Mouse (Mus musculus) forebrain, embryonic 15.5 days (tissue): Measurements from ENCODE around the gene Kitl. TPM values are rescaled to one million over a fixed set of nuclear protein-coding genes. Genes with fewer than 3 reads are reported as not detected.

ENCODE experiments used
- ATAC-seq: fragments of 200-750 bp; cut with Nextera tagmentation; replicated peaks from 2 replicates; pipeline ENCODE4 v1.8.0; 2017; ENCODE audit warnings: mild to moderate bottlenecking, moderate TSS enrichment, moderate library complexity
- H3K27ac ChIP-seq: fragments of 300-500 bp; sonication (generic); replicated peaks from 2 replicates; pipeline ENCODE4 v1.5.1; 2015; ENCODE audit warnings: mild to moderate bottlenecking, inconsistent platforms
- H3K27me3 ChIP-seq: fragments of 300-500 bp; sonication (generic); 2 replicates; pipeline ENCODE4 v1.6.1; 2015; ENCODE audit warnings: inconsistent platforms
- H3K36me3 ChIP-seq: fragments of 300-500 bp; sonication (generic); 2 replicates; pipeline ENCODE4 v1.6.1; 2015; ENCODE audit warnings: mild to moderate bottlenecking, inconsistent platforms
- H3K4me1 ChIP-seq: fragments of 300-500 bp; sonication (generic); 2 replicates; pipeline ENCODE4 v1.6.1; 2015; ENCODE audit warnings: inconsistent platforms
- H3K4me2 ChIP-seq: fragments of 300-500 bp; sonication (generic); replicated peaks from 2 replicates; pipeline ENCODE4 v1.6.1; 2015; ENCODE audit warnings: mild to moderate bottlenecking, inconsistent platforms
- H3K4me3 ChIP-seq: fragments of 300-500 bp; sonication (generic); 2 replicates; pipeline ENCODE4 v1.5.1; 2015; ENCODE audit warnings: mild to moderate bottlenecking, inconsistent platforms
- H3K9ac ChIP-seq: fragments of 300-500 bp; sonication (generic); replicated peaks from 2 replicates; pipeline ENCODE4 v1.6.1; 2015; ENCODE audit warnings: mild to moderate bottlenecking, inconsistent platforms
- H3K9me3 ChIP-seq: fragments of 300-500 bp; sonication (generic); 2 replicates; pipeline ENCODE4 v1.6.1; 2016; ENCODE audit warnings: inconsistent platforms
- WGBS: fragments of 180-500 bp; shearing (Covaris S2); methylation state at CpG from one replicate; pipeline ENCODE4 v1.1.7; 2015; ENCODE audit warnings: mixed read lengths; 5-methylcytosine and 5-hydroxymethylcytosine counted together
- polyA plus RNA-seq: library from polyadenylated mRNA; unstranded; fragments of >200 nt; fragmentation: Nextera tagmentation; extraction: Ambion mirVana; gene quantifications from 2 replicates; pipeline ENCODE4 v1.2.1, GENCODE M21; 2015

Kitl gene
- polyA plus RNA-seq, 1 experiment from 2014 or later = 40.5 TPM

DNA sequence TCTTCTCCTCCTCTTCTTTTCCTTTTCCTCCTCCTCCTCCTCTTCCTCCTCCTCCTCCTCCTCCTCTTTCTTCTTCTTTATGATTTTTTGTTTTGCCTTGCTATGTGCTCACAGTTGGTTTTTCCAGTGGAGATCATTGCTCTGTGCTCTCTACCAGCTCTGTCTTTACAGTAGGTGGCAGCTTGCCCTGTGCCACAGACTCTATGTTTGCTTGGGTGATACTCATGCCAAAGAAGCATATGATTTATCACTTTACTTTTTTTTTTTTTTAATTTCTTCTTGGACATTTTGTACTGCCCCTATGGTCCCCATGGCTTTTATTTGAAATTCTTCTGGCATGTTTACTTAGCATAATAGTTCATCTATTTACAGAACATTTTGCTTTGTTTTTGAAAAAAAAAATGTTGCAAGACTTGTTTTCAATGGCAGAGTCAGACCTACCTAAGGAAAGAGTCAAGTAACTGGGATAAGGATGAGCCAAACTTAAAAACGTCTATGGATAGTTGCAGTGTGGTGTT, 41.7 kb downstream of the Kitl start:
- no peak overlapping the region for H3K27ac ChIP-seq
- 0 out of 2 replicates have a peak, but pooled peaks cover 8% of the 10 kb centered on the region for H3K4me1 ChIP-seq
- H3K4me2 ChIP-seq = no peak overlapping the region
- ATAC-seq = no peak
- 72% methylated on average over 1 of the region's 1 CpGs for WGBS
- H3K9me3 ChIP-seq = no peaks in the 10 kb centered on the region
- H3K4me3 ChIP-seq = no peak overlapping the region
- no peaks in the 10 kb centered on the region for H3K36me3 ChIP-seq
- H3K27me3 ChIP-seq = no peaks in the 10 kb centered on the region
- H3K9ac ChIP-seq = no peak overlapping the region

DNA sequence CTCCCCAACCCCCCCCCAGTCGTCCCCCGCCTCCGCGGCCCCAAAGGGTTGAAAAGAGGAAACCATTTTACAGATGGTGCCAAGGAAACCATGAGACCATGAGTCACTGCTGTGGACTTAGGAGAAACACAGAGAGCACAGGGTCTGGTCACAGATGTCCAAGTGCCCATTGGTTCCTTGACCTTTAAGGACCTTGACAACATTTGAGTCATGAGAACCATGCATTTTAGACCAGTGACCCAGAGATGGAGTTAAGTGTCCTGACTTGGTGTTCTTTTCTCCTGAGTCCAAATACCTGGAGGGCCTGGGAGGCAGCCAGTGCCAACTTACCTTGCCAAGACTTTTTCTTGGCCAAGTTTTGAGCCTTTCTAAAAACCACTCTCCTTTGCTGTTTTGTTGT, 43.9 kb downstream of the Kitl start:
- Histone ChIP-seq H3K4me3 (no peak overlapping the region), H3K4me2 (no peak overlapping the region), H3K9ac (no peak overlapping the region), H3K4me1 (0 out of 2 replicates have a peak, but pooled peaks cover 2% of the 10 kb centered on the region), H3K9me3 (no peaks in the 10 kb centered on the region), H3K27me3 (no peaks in the 10 kb centered on the region), H3K27ac (no peak overlapping the region), H3K36me3 (no peaks in the 10 kb centered on the region)
- 87% methylated on average over 4 of the region's 4 CpGs for WGBS
- ATAC-seq = no peak

GRCm38 (mm10) chr10:100065529-100066301, 50.3 kb downstream of the Kitl start:
- Histone ChIP-seq H3K4me3 (no peak overlapping the region), H3K4me2 (no peak overlapping the region), H3K9me3 (no peaks in the 10 kb centered on the region), H3K9ac (no peak overlapping the region), H3K36me3 (no peaks in the 10 kb centered on the region), H3K27ac (no peak overlapping the region), H3K4me1 (peaks cover 10% of the 10 kb centered on the region), H3K27me3 (no peaks in the 10 kb centered on the region)
- ATAC-seq = peak; percentile 62
- 17% methylated on average over 12 of the region's 12 CpGs for WGBS

GRCm38 (mm10) chr10:100066374-100066773, 50.9 kb downstream of the Kitl start:
- Histone ChIP-seq H3K4me3 (no peak overlapping the region), H3K27ac (no peak overlapping the region), H3K9me3 (no peaks in the 10 kb centered on the region), H3K27me3 (no peaks in the 10 kb centered on the region), H3K4me1 (peaks cover 10% of the 10 kb centered on the region), H3K9ac (no peak overlapping the region), H3K4me2 (no peak overlapping the region), H3K36me3 (no peaks in the 10 kb centered on the region)
- peak; percentile 32 for ATAC-seq
- whole genome bisulfite sequencing = 16% methylated on average over 7 of the region's 7 CpGs

DNA sequence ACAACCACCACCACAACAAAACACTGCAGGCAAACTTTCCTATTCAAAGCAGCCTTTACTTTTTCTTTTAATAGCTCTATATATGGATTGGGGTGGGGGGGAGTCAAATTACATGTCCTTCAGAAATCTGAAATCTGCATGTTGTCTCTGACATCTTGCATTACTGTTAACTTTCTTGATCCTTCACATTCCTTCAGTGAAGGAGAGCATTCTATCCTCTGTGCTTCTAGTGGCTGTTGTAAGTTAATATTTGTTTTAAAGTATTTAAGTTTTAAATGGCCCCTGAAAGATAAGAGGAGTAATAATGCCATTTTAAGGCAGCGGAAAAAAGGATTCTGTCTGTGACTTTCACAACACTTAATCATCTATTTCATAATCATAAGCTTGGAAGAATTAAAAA, 57.2 kb downstream of the Kitl start:
- no peak overlapping the region for H3K4me3 ChIP-seq
- whole genome bisulfite sequencing = 92% methylated on average over 1 of the region's 1 CpGs
- H3K4me2 ChIP-seq = no peak overlapping the region
- ATAC-seq = no peak
- no peaks in the 10 kb centered on the region for H3K9me3 ChIP-seq
- H3K4me1 ChIP-seq = no peaks in the 10 kb centered on the region
- no peak overlapping the region for H3K9ac ChIP-seq
- no peaks in the 10 kb centered on the region for H3K27me3 ChIP-seq
- H3K27ac ChIP-seq = no peak overlapping the region
- no peaks in the 10 kb centered on the region for H3K36me3 ChIP-seq

- Histone ChIP-seq H3K36me3 (no peaks in the 10 kb centered on the region), H3K4me2 (no peak overlapping the region), H3K27ac (no peak overlapping the region), H3K27me3 (no peaks in the 10 kb centered on the region), H3K4me1 (no peaks in the 10 kb centered on the region), H3K9ac (no peak overlapping the region), H3K9me3 (no peaks in the 10 kb centered on the region), H3K4me3 (no peak overlapping the region)
- no peak for ATAC-seq
These were observed 57.7 kb downstream of the Kitl start for GRCm38 (mm10) chr10:100073092-100073491.

DNA sequence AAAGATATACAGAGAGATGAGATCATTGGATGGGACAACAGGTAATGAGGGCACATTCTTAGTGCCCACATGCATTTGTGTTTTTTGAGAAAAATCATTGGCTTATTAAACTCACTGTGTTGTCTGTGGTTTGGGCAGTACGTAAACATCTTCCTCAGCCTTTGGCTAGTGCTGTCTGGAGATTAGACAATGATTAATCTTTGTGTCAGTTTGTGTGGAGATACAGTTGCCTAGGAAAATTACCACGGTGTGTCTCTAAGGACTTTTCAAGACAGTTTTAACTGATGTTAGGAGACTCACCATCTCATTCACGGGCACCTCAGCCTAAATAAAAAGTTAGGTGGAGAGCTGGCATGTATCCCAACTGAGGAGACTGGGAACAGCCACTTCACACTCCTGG, 85.7 kb downstream of the Kitl start:
- Histone ChIP-seq H3K9ac (no peak overlapping the region), H3K27me3 (no peaks in the 10 kb centered on the region), H3K4me3 (no peak overlapping the region), H3K9me3 (no peaks in the 10 kb centered on the region), H3K36me3 (no peaks in the 10 kb centered on the region), H3K4me1 (no peaks in the 10 kb centered on the region), H3K27ac (no peak overlapping the region), H3K4me2 (no peak overlapping the region)
- ATAC-seq = no peak
- WGBS = 70% methylated on average over 3 of the region's 3 CpGs

- peak; percentile 88 for ATAC-seq
- H3K9me3 ChIP-seq = no peaks in the 10 kb centered on the region
- H3K27ac ChIP-seq = no peak overlapping the region
- H3K4me2 ChIP-seq = peak overlapping the region; percentile 21
- peak overlapping the region; percentile 6; the same call in 1 of the 2 replicates for H3K9ac ChIP-seq
- H3K4me3 ChIP-seq = 0 out of 2 replicates have a peak overlapping the region, but pooled peaks have one; percentile 5
- H3K36me3 ChIP-seq = no peaks in the 10 kb centered on the region
- WGBS = 5% methylated on average over 7 of the region's 7 CpGs
- H3K27me3 ChIP-seq = no peaks in the 10 kb centered on the region
- peaks cover 13% of the 10 kb centered on the region for H3K4me1 ChIP-seq
These were observed 95.8 kb downstream of the Kitl start for GRCm38 (mm10) chr10:100111209-100111608.

- no peak overlapping the region for H3K4me2 ChIP-seq
- H3K4me1 ChIP-seq = peaks cover 10% of the 10 kb centered on the region
- H3K36me3 ChIP-seq = no peaks in the 10 kb centered on the region
- no peak for ATAC-seq
- no peaks in the 10 kb centered on the region for H3K27me3 ChIP-seq
- no peaks in the 10 kb centered on the region for H3K9me3 ChIP-seq
- no peak overlapping the region for H3K4me3 ChIP-seq
- H3K27ac ChIP-seq = no peak overlapping the region
- H3K9ac ChIP-seq = no peak overlapping the region
- WGBS = 94% methylated on average over 2 of the region's 2 CpGs
These were observed 100.1 kb downstream of the Kitl start for GRCm38 (mm10) chr10:100115570-100115969.

GRCm38 (mm10) chr10:100124452-100124851, 109.0 kb downstream of the Kitl start:
- no peak overlapping the region for H3K4me3 ChIP-seq
- ATAC-seq = no peak
- H3K4me1 ChIP-seq = peaks cover 9% of the 10 kb centered on the region
- H3K9ac ChIP-seq = no peak overlapping the region
- no peak overlapping the region for H3K4me2 ChIP-seq
- no peaks in the 10 kb centered on the region for H3K27me3 ChIP-seq
- H3K36me3 ChIP-seq = no peaks in the 10 kb centered on the region
- WGBS = 94% methylated on average over 5 of the region's 5 CpGs
- no peaks in the 10 kb centered on the region for H3K9me3 ChIP-seq
- no peak overlapping the region for H3K27ac ChIP-seq

GRCm38 (mm10) chr10:100127837-100128743, 112.7 kb downstream of the Kitl start:
- peaks cover 9% of the 10 kb centered on the region for H3K4me1 ChIP-seq
- 0 out of 2 replicates have a peak overlapping the region, but pooled peaks have one; percentile 46 for H3K27ac ChIP-seq
- H3K4me2 ChIP-seq = peak overlapping the region; percentile 41
- ATAC-seq = peak; percentile 90
- 8% methylated on average over 23 of the region's 23 CpGs for WGBS
- no peaks in the 10 kb centered on the region for H3K27me3 ChIP-seq
- H3K9me3 ChIP-seq = no peaks in the 10 kb centered on the region
- peak overlapping the region; percentile 22 for H3K4me3 ChIP-seq
- no peak overlapping the region for H3K9ac ChIP-seq
- H3K36me3 ChIP-seq = no peaks in the 10 kb centered on the region

GRCm38 (mm10) chr10:100131657-100132056, 116.2 kb downstream of the Kitl start:
- Histone ChIP-seq H3K9ac (no peak overlapping the region), H3K27ac (no peak overlapping the region), H3K4me1 (peaks cover 9% of the 10 kb centered on the region), H3K27me3 (no peaks in the 10 kb centered on the region), H3K9me3 (no peaks in the 10 kb centered on the region), H3K4me2 (no peak overlapping the region), H3K36me3 (no peaks in the 10 kb centered on the region), H3K4me3 (no peak overlapping the region)
- 65% methylated on average over 4 of the region's 4 CpGs for WGBS
- ATAC-seq = no peak
